Mouse (Mus musculus): ENCODE data around the gene Lpar5. TPM values are rescaled to one million over a fixed set of nuclear protein-coding genes. Genes with fewer than 3 reads are reported as not detected.

Gene Lpar5
- polyA plus RNA-seq, 1 experiment from 2014 or later: 0.51 TPM

- Histone ChIP-seq H3K36me3 (replicated peaks; ENCODE audit: control insufficient read depth, insufficient read depth) (no peaks in the 10 kb centered on the region), H3K9me3 (ENCODE audit: control insufficient read depth, low read length) (no peaks in the 10 kb centered on the region), H3K9ac (no peak overlapping the region), H3K27me3 (ENCODE audit: control insufficient read depth, insufficient read depth, low read length) (no peaks in the 10 kb centered on the region), H3K4me2 (replicated peaks) (no peak overlapping the region), H3K4me3 (replicated peaks; ENCODE audit: low read length) (no peak overlapping the region), H3K4me1 (replicated peaks; ENCODE audit: control insufficient read depth, insufficient read depth, low read length) (peaks cover 10% of the 10 kb centered on the region), H3K27ac (no peak overlapping the region)
- DNase-seq (ENCODE audit: low spot score): no peak
- ATAC-seq (ENCODE audit: low FRiP score): no peak
- 75% methylated on average over 8 of the region's 8 CpGs for WGBS
Observed at GRCm38 (mm10) chr6:125073825-125074224, 6.1 kb downstream of the Lpar5 start.

- Histone ChIP-seq H3K4me2 (replicated peaks) (peak overlapping the region; percentile 77), H3K4me1 (replicated peaks; ENCODE audit: control insufficient read depth, insufficient read depth, low read length) (peaks cover 5% of the 10 kb centered on the region), H3K27ac (peak overlapping the region; percentile 93), H3K9me3 (ENCODE audit: control insufficient read depth, low read length) (no peaks in the 10 kb centered on the region), H3K4me3 (replicated peaks; ENCODE audit: low read length) (peak overlapping the region; percentile 38), H3K9ac (peak overlapping the region; percentile 73), H3K27me3 (ENCODE audit: control insufficient read depth, insufficient read depth, low read length) (no peaks in the 10 kb centered on the region), H3K36me3 (replicated peaks; ENCODE audit: control insufficient read depth, insufficient read depth) (no peaks in the 10 kb centered on the region)
- DNase-seq (ENCODE audit: low spot score) (peak; percentile 51), ATAC-seq (ENCODE audit: low FRiP score) (0 out of 2 replicates have a peak, but pooled peaks have one; percentile 12)
- 22% methylated on average over 25 of the region's 25 CpGs for WGBS
Observed at GRCm38 (mm10) chr6:125081394-125081793, 13.7 kb downstream of the Lpar5 start.

GRCm38 (mm10) chr6:125081797-125082560 is 14.3 kb downstream of the Lpar5 start:
- Histone ChIP-seq H3K36me3 (replicated peaks; ENCODE audit: control insufficient read depth, insufficient read depth) (no peaks in the 10 kb centered on the region), H3K4me3 (replicated peaks; ENCODE audit: low read length) (peak overlapping the region; percentile 38), H3K4me2 (replicated peaks) (peak overlapping the region; percentile 77), H3K27ac (peak overlapping the region; percentile 93), H3K9ac (peak overlapping the region; percentile 73), H3K4me1 (replicated peaks; ENCODE audit: control insufficient read depth, insufficient read depth, low read length) (peaks cover 5% of the 10 kb centered on the region), H3K27me3 (ENCODE audit: control insufficient read depth, insufficient read depth, low read length) (no peaks in the 10 kb centered on the region), H3K9me3 (ENCODE audit: control insufficient read depth, low read length) (no peaks in the 10 kb centered on the region)
- DNase-seq (ENCODE audit: low spot score) (peak; percentile 96), ATAC-seq (ENCODE audit: low FRiP score) (peak; percentile 95)
- WGBS: 21% methylated on average over 45 of the region's 45 CpGs

GRCm38 (mm10) chr6:125082801-125083386 is 15.2 kb downstream of the Lpar5 start:
- DNase-seq (ENCODE audit: low spot score) (no peak), ATAC-seq (ENCODE audit: low FRiP score) (no peak)
- no peaks in the 10 kb centered on the region for H3K9me3 ChIP-seq (ENCODE audit: control insufficient read depth, low read length)
- no peaks in the 10 kb centered on the region for H3K27me3 ChIP-seq (ENCODE audit: control insufficient read depth, insufficient read depth, low read length)
- H3K4me2 ChIP-seq (replicated peaks): no peak overlapping the region
- H3K4me3 ChIP-seq (replicated peaks; ENCODE audit: low read length): no peak overlapping the region
- WGBS: 88% methylated on average over 7 of the region's 7 CpGs
- no peaks in the 10 kb centered on the region for H3K36me3 ChIP-seq (replicated peaks; ENCODE audit: control insufficient read depth, insufficient read depth)
- H3K9ac ChIP-seq: no peak overlapping the region
- H3K4me1 ChIP-seq (replicated peaks; ENCODE audit: control insufficient read depth, insufficient read depth, low read length): peaks cover 5% of the 10 kb centered on the region
- no peak overlapping the region for H3K27ac ChIP-seq

- DNase-seq (ENCODE audit: low spot score): peak; percentile 82
- Histone ChIP-seq H3K9ac (no peak overlapping the region), H3K4me1 (replicated peaks; ENCODE audit: control insufficient read depth, insufficient read depth, low read length) (peaks cover 13% of the 10 kb centered on the region), H3K4me3 (replicated peaks; ENCODE audit: low read length) (no peak overlapping the region), H3K27me3 (ENCODE audit: control insufficient read depth, insufficient read depth, low read length) (no peaks in the 10 kb centered on the region), H3K9me3 (ENCODE audit: control insufficient read depth, low read length) (no peaks in the 10 kb centered on the region), H3K36me3 (replicated peaks; ENCODE audit: control insufficient read depth, insufficient read depth) (no peaks in the 10 kb centered on the region), H3K27ac (no peak overlapping the region), H3K4me2 (replicated peaks) (no peak overlapping the region)
- ATAC-seq (ENCODE audit: low FRiP score): peak; percentile 12; the same call in 1 of the 2 replicates
- 3% methylated on average over 4 of the region's 4 CpGs for WGBS
Observed at GRCm38 (mm10) chr6:125084424-125084823, 16.7 kb downstream of the Lpar5 start.

- DNase-seq (ENCODE audit: low spot score): no peak
- no peaks in the 10 kb centered on the region for H3K36me3 ChIP-seq (replicated peaks; ENCODE audit: control insufficient read depth, insufficient read depth)
- no peaks in the 10 kb centered on the region for H3K27me3 ChIP-seq (ENCODE audit: control insufficient read depth, insufficient read depth, low read length)
- H3K27ac ChIP-seq: peak overlapping the region; percentile 94
- H3K9me3 ChIP-seq (ENCODE audit: control insufficient read depth, low read length): no peaks in the 10 kb centered on the region
- no peak overlapping the region for H3K4me2 ChIP-seq (replicated peaks)
- 69% methylated on average over 3 of the region's 3 CpGs for WGBS
- H3K4me1 ChIP-seq (replicated peaks; ENCODE audit: control insufficient read depth, insufficient read depth, low read length): peaks cover 22% of the 10 kb centered on the region
- H3K9ac ChIP-seq: no peak overlapping the region
- no peak overlapping the region for H3K4me3 ChIP-seq (replicated peaks; ENCODE audit: low read length)
- no peak for ATAC-seq (ENCODE audit: low FRiP score)
Observed at GRCm38 (mm10) chr6:125087937-125088336, 20.2 kb downstream of the Lpar5 start.

GRCm38 (mm10) chr6:125088561-125089321 is 21.0 kb downstream of the Lpar5 start:
- WGBS: under 1% methylated on average over 20 of the region's 20 CpGs
- Histone ChIP-seq H3K4me3 (replicated peaks; ENCODE audit: low read length) (no peak overlapping the region), H3K4me2 (replicated peaks) (peak overlapping the region; percentile 48; the same call in 1 of the 2 replicates), H3K36me3 (replicated peaks; ENCODE audit: control insufficient read depth, insufficient read depth) (no peaks in the 10 kb centered on the region), H3K27ac (peak overlapping the region; percentile 94), H3K27me3 (ENCODE audit: control insufficient read depth, insufficient read depth, low read length) (no peaks in the 10 kb centered on the region), H3K9me3 (ENCODE audit: control insufficient read depth, low read length) (no peaks in the 10 kb centered on the region), H3K9ac (peak overlapping the region; percentile 35), H3K4me1 (replicated peaks; ENCODE audit: control insufficient read depth, insufficient read depth, low read length) (peaks cover 22% of the 10 kb centered on the region)
- DNase-seq (ENCODE audit: low spot score): peak; percentile 76
- ATAC-seq (ENCODE audit: low FRiP score): peak; percentile 86

GRCm38 (mm10) chr6:125089521-125090321 is 22.0 kb downstream of the Lpar5 start:
- peak overlapping the region; percentile 2; the same call in 1 of the 2 replicates for H3K4me3 ChIP-seq (replicated peaks; ENCODE audit: low read length)
- H3K9me3 ChIP-seq (ENCODE audit: control insufficient read depth, low read length): no peaks in the 10 kb centered on the region
- DNase-seq (ENCODE audit: low spot score): peak; percentile 47
- H3K27me3 ChIP-seq (ENCODE audit: control insufficient read depth, insufficient read depth, low read length): no peaks in the 10 kb centered on the region
- peak overlapping the region; percentile 49 for H3K9ac ChIP-seq
- 3% methylated on average over 14 of the region's 15 CpGs for WGBS
- peak overlapping the region; percentile 94 for H3K27ac ChIP-seq
- peak; percentile 79 for ATAC-seq (ENCODE audit: low FRiP score)
- no peaks in the 10 kb centered on the region for H3K36me3 ChIP-seq (replicated peaks; ENCODE audit: control insufficient read depth, insufficient read depth)
- H3K4me1 ChIP-seq (replicated peaks; ENCODE audit: control insufficient read depth, insufficient read depth, low read length): peaks cover 22% of the 10 kb centered on the region
- peak overlapping the region; percentile 48 for H3K4me2 ChIP-seq (replicated peaks)

Data from hindbrain, embryonic 14.5 days (tissue).